Mouse (Mus musculus) CH12.LX (cell line): Measurements from ENCODE around the gene Zmat3. TPM values are rescaled to one million over a fixed set of nuclear protein-coding genes. Genes with fewer than 3 reads are reported as not detected.

Experiments used
- DNase-seq: peaks from one replicate; pipeline ENCODE4 v3.0.0-alpha.2; 2013; ENCODE audit errors: extremely low read depth
- H3K27ac ChIP-seq: 2 replicates; pipeline ENCODE4 v1.5.1; 2012; ENCODE audit warnings: low read depth, mild to moderate bottlenecking, control low read depth, moderate library complexity; ENCODE audit not compliant: insufficient read depth
- H3K27me3 ChIP-seq: replicated peaks from 2 replicates; pipeline ENCODE3; 2012; ENCODE audit warnings: inconsistent platforms
- H3K36me3 ChIP-seq, 2 experiments: replicated peaks in 1 of 2; 2 replicates each; pipeline versions ENCODE3 to v1.6.1; 2012; ENCODE audit warnings: inconsistent platforms in 1 of 2, low read length in 1 of 2, mild to moderate bottlenecking in 1 of 2, mixed read lengths in 1 of 2, moderate library complexity in 1 of 2; ENCODE audit not compliant: control insufficient read depth in 1 of 2, insufficient read depth in 1 of 2
- H3K4me1 ChIP-seq, 2 experiments: 2 replicates each; pipeline ENCODE4 v1.6.1; 2012; ENCODE audit warnings: inconsistent platforms in 1 of 2, moderate library complexity in 1 of 2; ENCODE audit not compliant: insufficient read depth in 2 of 2, control insufficient read depth in 1 of 2
- H3K4me2 ChIP-seq: 2 replicates; pipeline ENCODE4 v1.6.1; 2012; ENCODE audit warnings: low read depth, mild to moderate bottlenecking, control low read depth; ENCODE audit not compliant: poor library complexity, insufficient read depth, severe bottlenecking
- H3K4me3 ChIP-seq, 3 experiments: fragments of 150-350 bp in 1 of 3; sonication (generic) in 1 of 3; replicated peaks in 1 of 3; 2 replicates each; pipeline versions ENCODE3 to v1.5.1; 2011 to 2012; ENCODE audit warnings: low read depth in 2 of 3, low read length in 2 of 3, mild to moderate bottlenecking in 2 of 3, moderate library complexity in 2 of 3, control low read depth in 1 of 3, improper control_type of control experiment in 1 of 3, inconsistent platforms in 1 of 3, mixed read lengths in 1 of 3; ENCODE audit not compliant: poor library complexity in 1 of 3
- H3K79me2 ChIP-seq: replicated peaks from 2 replicates; pipeline ENCODE4 v1.6.1; 2012; ENCODE audit warnings: mild to moderate bottlenecking, moderate library complexity; ENCODE audit not compliant: control insufficient read depth, poor library complexity, insufficient read depth, severe bottlenecking; ENCODE audit errors: extremely low read depth
- H3K9ac ChIP-seq: 2 replicates; pipeline ENCODE4 v1.6.1; 2012; ENCODE audit warnings: low read depth, mild to moderate bottlenecking, control low read depth, moderate library complexity; ENCODE audit not compliant: insufficient read depth
- H3K9me3 ChIP-seq: replicated peaks from 2 replicates; pipeline ENCODE3; 2012; ENCODE audit warnings: low read length, inconsistent platforms, mixed read lengths
- BHLHE40 ChIP-seq: IDR thresholded peaks from 2 replicates; pipeline ENCODE4 v1.6.1; 2011; ENCODE audit warnings: mild to moderate bottlenecking, low read depth, low read length, improper control_type of control experiment
- CHD2 ChIP-seq: IDR thresholded peaks from 2 replicates; pipeline ENCODE4 v1.6.1; 2011; ENCODE audit warnings: low read length, improper control_type of control experiment
- ELF1 ChIP-seq: IDR thresholded peaks from 2 replicates; pipeline ENCODE4 v1.6.1; 2014; ENCODE audit warnings: low read depth, mild to moderate bottlenecking, inconsistent platforms, low read length, improper control_type of control experiment
- EP300 ChIP-seq: IDR thresholded peaks from 2 replicates; pipeline ENCODE4 v1.6.1; 2011; ENCODE audit warnings: low read length, improper control_type of control experiment
- ETS1 ChIP-seq: conservative IDR thresholded peaks from 2 replicates; pipeline ENCODE4 v1.6.1; 2012; ENCODE audit warnings: low read depth, mild to moderate bottlenecking, inconsistent platforms, low read length, improper control_type of control experiment, moderate library complexity
- JUN ChIP-seq: IDR thresholded peaks from 2 replicates; pipeline ENCODE4 v1.6.1; 2011; ENCODE audit warnings: low read depth, mild to moderate bottlenecking, low read length, improper control_type of control experiment, moderate library complexity; ENCODE audit not compliant: insufficient read depth
- MAFK ChIP-seq: IDR thresholded peaks from 2 replicates; pipeline ENCODE4 v1.6.1; 2011; ENCODE audit warnings: low read length, improper control_type of control experiment; ENCODE audit not compliant: insufficient replicate concordance
- MAX ChIP-seq: IDR thresholded peaks from 2 replicates; pipeline ENCODE4 v1.6.1; 2011; ENCODE audit warnings: low read length, improper control_type of control experiment
- MYC ChIP-seq: IDR thresholded peaks from 2 replicates; pipeline ENCODE4 v1.6.1; 2011; ENCODE audit warnings: low read depth, mild to moderate bottlenecking, improper control_type of control experiment, low read length
- NELFE ChIP-seq: IDR thresholded peaks from 2 replicates; pipeline ENCODE4 v1.6.1; 2011; ENCODE audit warnings: low read depth, low read length, improper control_type of control experiment
- NRF1 ChIP-seq: IDR thresholded peaks from 2 replicates; pipeline ENCODE4 v1.6.1; 2014; ENCODE audit warnings: low read depth, mild to moderate bottlenecking, inconsistent platforms, low read length, improper control_type of control experiment, moderate library complexity
- PAX5 ChIP-seq: IDR thresholded peaks from 2 replicates; pipeline ENCODE4 v1.6.1; 2012; ENCODE audit warnings: low read length, inconsistent platforms, mixed read lengths
- POLR2A ChIP-seq: IDR thresholded peaks from 2 replicates; pipeline ENCODE4 v1.6.1; 2011; ENCODE audit warnings: low read depth, mild to moderate bottlenecking, improper control_type of control experiment, low read length
- SIN3A ChIP-seq: IDR thresholded peaks from 2 replicates; pipeline ENCODE4 v1.6.1; 2012; ENCODE audit warnings: low read length, improper control_type of control experiment, inconsistent platforms
- TBP ChIP-seq: conservative IDR thresholded peaks from 2 replicates; pipeline ENCODE4 v1.6.1; 2011; ENCODE audit warnings: low read depth, low read length, improper control_type of control experiment
- TCF12 ChIP-seq: IDR thresholded peaks from 2 replicates; pipeline ENCODE4 v1.6.1; 2014; ENCODE audit warnings: low read depth, mild to moderate bottlenecking, inconsistent platforms, low read length, improper control_type of control experiment
- USF2 ChIP-seq: conservative IDR thresholded peaks from 2 replicates; pipeline ENCODE4 v1.6.1; 2011; ENCODE audit warnings: low read depth, low read length, improper control_type of control experiment
- ZC3H11A ChIP-seq: IDR thresholded peaks from 2 replicates; pipeline ENCODE4 v1.6.1; 2012; ENCODE audit warnings: low read depth, mild to moderate bottlenecking, inconsistent platforms, low read length, improper control_type of control experiment
- ZKSCAN1 ChIP-seq: IDR thresholded peaks from 2 replicates; pipeline ENCODE4 v1.6.1; 2012; ENCODE audit warnings: low read depth, inconsistent platforms, low read length, improper control_type of control experiment, borderline replicate concordance
- ZMIZ1 ChIP-seq: IDR thresholded peaks from 2 replicates; pipeline ENCODE4 v1.6.1; 2012; ENCODE audit warnings: low read depth, mild to moderate bottlenecking, inconsistent platforms, low read length, improper control_type of control experiment
- ZNF384 ChIP-seq: IDR thresholded peaks from 2 replicates; pipeline ENCODE4 v1.6.1; 2012; ENCODE audit warnings: low read depth, low read length, improper control_type of control experiment, inconsistent platforms
- dilution Hi-C: fragments of 300-500 bp; cut with MboI; formaldehyde crosslinking; loops from 2 replicates; pipeline ENCODE4 v1.14.3; 2020; ENCODE audit warnings: low sequenced_read_pairs; ENCODE audit not compliant: extremely low pct_unique_long_range_greater_than_20kb, extremely low pct_ligation_motif_present
- in situ Hi-C: fragments of 300-500 bp; cut with MboI; formaldehyde crosslinking; loops from 3 replicates; pipeline ENCODE4 v1.14.3; 2019; ENCODE audit warnings: low sequenced_read_pairs, low pct_ligation_motif_present, low pct_unique_long_range_greater_than_20kb, mixed read lengths
- polyA plus RNA-seq: library from polyadenylated mRNA; unstranded; fragments of >175 nt; gene quantifications from 2 replicates; pipeline ENCODE4 v1.2.1, GENCODE M21; 2012; ENCODE audit warnings: low read depth; ENCODE audit not compliant: insufficient read length
- total RNA-seq, 2 experiments: library from RNA; depleted of rRNA; stranded (reverse); fragments of 300-350 nt in 1 of 2; fragments of >200 nt in 1 of 2; gene quantifications; 2 replicates each; pipeline ENCODE4 v1.2.3; 2012 to 2014

Gene Zmat3
- total and polyA plus RNA-seq, 3 experiments: 13.4 to 21.6 (median 17.2) TPM

DNA sequence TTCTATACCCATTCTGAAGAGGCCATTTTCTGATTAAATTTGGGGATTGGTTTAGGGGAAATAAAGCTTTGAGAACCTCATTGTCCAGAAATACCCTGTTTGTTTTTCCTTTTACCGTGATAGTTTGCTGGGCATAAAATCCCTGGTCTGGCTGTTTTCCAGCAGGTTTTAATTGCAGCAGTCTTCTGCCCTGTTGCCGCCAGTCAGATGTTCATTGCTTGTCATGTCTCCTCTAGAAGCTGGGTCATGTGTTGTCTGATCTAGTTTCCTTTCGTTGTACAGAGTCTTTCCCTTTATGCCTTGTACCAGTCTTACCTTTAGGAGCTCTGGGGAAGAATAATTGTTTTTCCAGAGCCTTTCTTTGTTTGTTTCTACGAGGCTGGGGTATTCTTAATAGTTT is 48.6 kb upstream of the Zmat3 start:
- Histone ChIP-seq H3K27ac (no peak overlapping the region), H3K4me1 (peaks cover 4 to 41% of the 10 kb centered on the region in 2 experiments; a peak in 3 of 4 replicates), H3K9me3 (no peaks in the 10 kb centered on the region), H3K9ac (no peak overlapping the region), H3K4me3 (no peak overlapping the region), H3K27me3 (no peaks in the 10 kb centered on the region), H3K4me2 (no peak overlapping the region)
- in situ Hi-C loops (no loop called here), dilution Hi-C loops (no loop called here)
- TF ChIP-seq ZKSCAN1 (no peak), POLR2A (no peak), MYC (no peak), TCF12 (no peak), JUN (no peak), NELFE (no peak), NRF1 (no peak), BHLHE40 (no peak), ZMIZ1 (no peak), SIN3A (no peak), PAX5 (no peak)
- TF ChIP-seq, all 38 proteins: peak for 0
- H3K36me3 ChIP-seq: peaks cover 0 to 9% of the 10 kb centered on the region in 2 experiments
- no peak for DNase-seq
- peaks cover 38% of the 10 kb centered on the region for H3K79me2 ChIP-seq

DNA sequence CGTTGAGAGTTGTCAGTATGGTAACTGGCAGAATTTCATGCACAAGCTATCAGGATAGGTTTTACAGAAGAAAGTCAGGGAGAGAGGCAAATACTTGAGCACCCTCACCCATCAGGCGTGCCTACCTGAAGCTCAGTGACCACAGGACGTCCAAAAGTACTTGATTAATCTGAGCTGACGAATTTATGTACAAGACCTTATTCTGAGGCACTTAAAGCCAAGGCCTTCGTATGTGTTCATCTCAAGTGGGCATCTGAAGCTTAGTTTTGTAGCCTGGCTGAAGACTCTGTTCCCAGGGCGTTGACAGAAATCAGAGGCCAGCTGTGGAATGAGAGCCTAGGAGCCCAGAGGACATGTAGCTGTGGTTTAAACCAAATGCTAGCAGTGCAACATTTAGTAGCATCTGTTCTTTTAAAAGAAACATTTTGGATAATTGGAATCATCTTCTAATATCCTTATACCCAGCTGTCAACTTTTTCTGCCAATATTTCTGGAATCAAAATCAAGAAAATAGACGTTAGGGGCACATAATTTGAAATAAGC is 46.8 kb upstream of the Zmat3 start:
- Histone ChIP-seq H3K4me3 (no peak overlapping the region), H3K36me3 (peaks cover 0 to 9% of the 10 kb centered on the region in 2 experiments), H3K27ac (no peak overlapping the region), H3K9ac (no peak overlapping the region), H3K4me2 (no peak overlapping the region), H3K9me3 (no peaks in the 10 kb centered on the region), H3K27me3 (no peaks in the 10 kb centered on the region), H3K4me1 (peaks cover 8 to 40% of the 10 kb centered on the region in 2 experiments), H3K79me2 (peaks cover 37% of the 10 kb centered on the region)
- TF ChIP-seq USF2 (no peak), CHD2 (no peak), ELF1 (no peak), PAX5 (no peak)
- dilution Hi-C loops (no loop called here), in situ Hi-C loops (no loop called here)
- DNase-seq: no peak

DNA sequence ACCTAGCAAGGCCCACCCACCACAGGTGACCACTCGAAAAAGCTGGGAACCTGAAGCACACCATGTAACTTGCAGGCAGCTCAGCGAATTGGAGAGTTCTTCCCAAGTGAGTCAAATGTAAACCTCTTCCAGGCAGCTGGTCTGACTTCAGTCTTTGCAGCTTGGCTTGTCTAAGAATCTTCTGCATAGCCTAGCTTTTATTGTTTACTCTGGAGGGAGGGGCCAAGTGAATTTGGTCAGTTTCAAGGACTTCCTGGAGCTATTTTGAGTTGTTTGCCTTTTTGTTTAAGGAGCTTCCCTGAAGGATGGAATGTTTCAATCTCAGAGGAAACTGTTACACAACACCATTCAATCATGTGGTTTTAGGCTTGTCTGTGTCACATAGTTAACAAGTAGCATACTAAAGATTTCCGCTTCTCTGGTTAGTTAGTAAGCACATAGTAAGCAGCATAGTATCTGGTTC is 43.0 kb upstream of the Zmat3 start:
- in situ Hi-C loops (no loop called here), dilution Hi-C loops (no loop called here)
- Histone ChIP-seq H3K9ac (no peak overlapping the region), H3K27ac (no peak overlapping the region), H3K36me3 (peaks cover 0 to 8% of the 10 kb centered on the region in 2 experiments), H3K4me1 (peaks cover 4 to 24% of the 10 kb centered on the region in 2 experiments), H3K4me3 (no peak overlapping the region), H3K27me3 (no peaks in the 10 kb centered on the region), H3K4me2 (no peak overlapping the region), H3K79me2 (peaks cover 52% of the 10 kb centered on the region), H3K9me3 (no peaks in the 10 kb centered on the region)
- TF ChIP-seq ETS1 (no peak), BHLHE40 (no peak), TCF12 (no peak), TBP (no peak), EP300 (no peak), MAX (no peak), ELF1 (no peak), ZNF384 (no peak), ZC3H11A (no peak), MAFK (no peak), PAX5 (no peak)
- no peak for DNase-seq
